Mouse (Mus musculus) splenic B cell, adult 2 months (primary cell): ENCODE measurements around the gene Syt13.

Experiments used
- DNase-seq: peaks from one replicate; pipeline ENCODE4 v3.0.0-alpha.2; 2011; ENCODE audit warnings: low read depth, low spot score
- H3K27me3 ChIP-seq: 2 replicates; pipeline ENCODE4 v1.6.1; 2012; ENCODE audit warnings: mild to moderate bottlenecking, low read length, moderate library complexity, mixed read lengths; ENCODE audit not compliant: control insufficient read depth, poor library complexity, insufficient read depth, severe bottlenecking
- H3K36me3 ChIP-seq: 2 replicates; pipeline ENCODE4 v1.6.1; 2012; ENCODE audit warnings: mild to moderate bottlenecking, low read length, moderate library complexity, mixed read lengths; ENCODE audit not compliant: control insufficient read depth, poor library complexity, insufficient read depth, severe bottlenecking

The Syt13 gene

DNA sequence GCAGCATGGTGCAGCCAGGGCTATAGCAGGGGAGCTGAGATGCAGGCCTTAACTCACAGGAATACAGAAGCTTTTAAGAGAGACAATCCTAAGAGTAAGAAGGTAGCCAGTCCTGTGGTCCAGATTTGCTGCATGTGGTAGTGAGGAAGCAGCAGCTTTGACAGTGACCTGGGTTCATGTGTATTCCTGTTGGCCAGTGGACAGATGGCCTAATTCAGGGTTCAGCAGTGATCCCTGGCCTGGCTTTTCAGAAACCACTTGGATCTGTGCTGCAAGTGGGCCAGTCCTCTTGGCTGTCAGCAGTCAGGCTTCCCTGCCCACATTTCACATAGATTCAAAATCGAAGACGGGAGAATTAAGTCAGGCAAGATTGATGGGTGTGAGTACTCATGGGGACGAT lies 26.6 kb downstream of the Syt13 start:
- Histone ChIP-seq H3K27me3 (no peaks in the 10 kb centered on the region), H3K36me3 (no peaks in the 10 kb centered on the region)
- DNase-seq = no peak

DNA sequence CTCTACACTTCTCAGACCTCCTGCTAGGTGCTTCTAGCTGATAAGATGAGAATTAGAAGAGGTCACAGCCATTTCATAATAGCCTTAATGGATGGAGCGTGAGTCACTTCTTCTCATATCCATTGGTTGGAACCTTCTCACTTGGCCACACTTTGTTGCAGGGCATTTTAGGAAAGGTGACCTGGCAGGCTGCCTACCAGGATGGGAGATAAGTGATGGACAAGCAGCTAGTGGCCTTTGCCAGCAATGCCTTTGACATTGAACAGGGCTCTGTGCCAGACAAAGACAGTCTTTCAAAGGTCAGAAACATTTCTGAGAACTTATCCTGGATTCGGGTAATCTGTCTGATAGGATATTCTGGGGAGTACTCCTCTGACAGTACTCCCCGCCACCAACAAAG lies 28.5 kb downstream of the Syt13 start:
- H3K27me3 ChIP-seq = no peaks in the 10 kb centered on the region
- H3K36me3 ChIP-seq = no peaks in the 10 kb centered on the region
- DNase-seq = no peak

DNA sequence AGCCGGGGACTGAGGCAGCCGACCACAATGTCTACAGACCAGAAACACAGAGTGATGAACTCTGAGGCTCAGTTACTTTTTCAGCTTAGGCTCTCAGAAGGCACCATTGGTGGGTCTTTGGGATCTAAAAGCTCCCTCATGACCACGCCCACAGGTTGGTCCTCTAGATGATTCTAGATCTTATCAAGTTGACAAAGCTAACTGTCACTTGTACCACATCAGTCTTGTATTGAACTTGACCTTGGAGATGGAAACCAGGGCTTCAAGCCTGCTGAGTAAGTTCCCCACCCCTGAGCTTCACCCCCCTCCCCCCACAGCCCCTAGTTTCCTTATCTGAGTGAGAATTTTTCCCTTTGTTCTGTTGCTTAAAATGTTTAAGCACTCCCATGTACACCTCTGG lies 29.5 kb downstream of the Syt13 start:
- Histone ChIP-seq H3K27me3 (no peaks in the 10 kb centered on the region), H3K36me3 (no peaks in the 10 kb centered on the region)
- DNase-seq = no peak

DNA sequence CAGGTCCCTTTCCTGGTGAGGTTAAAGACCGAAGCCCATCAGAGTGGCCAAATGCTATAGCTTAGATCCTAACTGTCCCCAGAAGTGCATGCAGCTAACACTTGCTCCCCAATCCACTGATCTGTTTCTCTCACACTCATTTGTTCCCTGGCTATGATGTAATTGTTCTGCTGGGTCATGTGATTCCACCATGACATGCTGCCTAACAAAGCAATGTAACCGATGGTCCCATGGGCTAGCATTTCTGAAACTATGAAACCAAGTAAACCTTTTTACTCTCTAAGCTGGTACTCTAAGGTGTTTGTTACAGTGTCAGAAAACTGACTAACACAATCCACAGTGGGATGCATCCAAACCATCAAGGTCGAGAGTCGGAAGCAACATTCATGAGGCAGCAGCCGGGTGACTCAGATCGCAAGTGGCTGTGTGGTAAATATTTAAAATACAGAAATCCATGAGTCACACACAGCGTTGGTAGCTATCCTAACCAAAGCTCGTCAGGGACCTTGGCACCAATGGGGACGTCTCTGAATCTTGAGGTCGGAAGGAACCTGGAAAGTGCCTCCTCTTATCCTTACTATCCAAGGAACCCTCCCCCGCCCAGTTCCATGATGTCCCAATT lies 30.3 kb downstream of the Syt13 start:
- DNase-seq = no peak
- H3K36me3 ChIP-seq = no peaks in the 10 kb centered on the region
- H3K27me3 ChIP-seq = no peaks in the 10 kb centered on the region

DNA sequence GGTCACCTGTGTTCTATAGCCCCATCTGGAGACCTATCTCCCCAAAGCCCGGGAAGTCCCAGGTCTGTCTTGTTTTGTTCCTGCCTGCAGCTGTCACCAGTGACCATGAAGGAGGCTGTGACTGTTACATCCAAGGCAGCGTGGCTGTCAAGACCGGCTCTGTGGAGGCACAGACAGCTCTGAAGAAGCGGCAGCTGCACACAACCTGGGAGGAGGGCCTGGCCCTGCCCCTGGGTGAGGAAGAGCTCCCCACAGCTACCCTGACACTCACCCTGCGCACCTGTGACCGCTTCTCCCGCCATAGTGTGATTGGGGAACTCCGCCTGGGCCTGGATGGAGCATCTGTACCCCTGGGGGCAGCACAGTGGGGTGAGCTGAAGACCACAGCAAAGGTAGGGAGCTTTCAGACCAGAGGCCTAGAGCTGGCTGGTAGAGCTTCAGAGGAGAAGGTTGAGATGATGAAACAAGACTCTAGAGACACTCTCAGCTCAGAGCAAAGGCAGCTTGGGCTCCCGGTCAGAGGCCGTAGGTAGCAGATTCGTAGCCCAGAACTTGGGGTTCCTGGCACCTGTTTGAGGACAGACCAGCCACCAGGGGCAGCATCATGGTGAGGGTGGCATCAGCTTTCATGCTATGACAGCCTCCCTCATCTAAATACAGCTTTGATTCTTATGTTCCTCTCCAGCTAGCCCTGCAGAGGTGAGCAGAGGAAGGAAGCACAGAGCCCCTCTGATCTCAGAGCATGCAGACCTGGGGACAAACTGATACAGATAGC lies 31.1 kb downstream of the Syt13 start:
- DNase-seq = no peak
- Histone ChIP-seq H3K36me3 (no peaks in the 10 kb centered on the region), H3K27me3 (no peaks in the 10 kb centered on the region)

DNA sequence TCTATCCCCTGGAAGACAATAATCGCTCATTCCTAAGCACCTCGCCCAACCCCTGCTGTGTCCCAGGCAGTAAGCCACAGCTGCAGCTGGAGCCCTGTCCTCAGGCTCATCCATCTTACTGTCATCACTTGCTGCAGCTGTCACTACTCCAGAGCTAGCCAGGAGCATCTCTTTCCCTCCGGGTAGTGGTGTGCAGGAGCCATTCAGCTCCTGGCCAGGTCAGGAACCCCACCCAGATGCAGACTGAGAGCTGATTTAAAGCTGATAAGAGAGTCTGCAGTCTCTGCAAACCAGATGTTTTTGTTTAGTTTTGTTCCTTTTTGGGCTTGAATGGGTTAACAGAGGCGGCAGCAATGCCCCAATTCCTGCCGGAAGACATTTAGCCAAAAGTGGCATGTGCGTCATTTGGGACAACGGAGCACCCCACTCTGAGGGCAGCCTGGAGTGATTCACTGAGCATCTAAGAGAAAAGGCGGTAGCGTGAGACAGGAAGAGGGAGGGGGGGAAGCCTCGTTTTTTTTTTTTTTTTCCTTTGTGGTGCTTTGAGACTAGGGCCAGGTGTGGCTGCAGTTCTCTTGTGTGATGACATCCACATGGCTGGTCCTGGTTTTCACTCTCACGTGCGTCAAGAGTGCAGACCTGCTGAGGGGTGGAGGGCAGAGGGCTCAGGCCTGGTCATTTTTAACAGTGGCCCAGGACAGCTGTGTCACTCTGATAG lies 33.2 kb downstream of the Syt13 start:
- Histone ChIP-seq H3K36me3 (no peaks in the 10 kb centered on the region), H3K27me3 (no peaks in the 10 kb centered on the region)
- no peak for DNase-seq

DNA sequence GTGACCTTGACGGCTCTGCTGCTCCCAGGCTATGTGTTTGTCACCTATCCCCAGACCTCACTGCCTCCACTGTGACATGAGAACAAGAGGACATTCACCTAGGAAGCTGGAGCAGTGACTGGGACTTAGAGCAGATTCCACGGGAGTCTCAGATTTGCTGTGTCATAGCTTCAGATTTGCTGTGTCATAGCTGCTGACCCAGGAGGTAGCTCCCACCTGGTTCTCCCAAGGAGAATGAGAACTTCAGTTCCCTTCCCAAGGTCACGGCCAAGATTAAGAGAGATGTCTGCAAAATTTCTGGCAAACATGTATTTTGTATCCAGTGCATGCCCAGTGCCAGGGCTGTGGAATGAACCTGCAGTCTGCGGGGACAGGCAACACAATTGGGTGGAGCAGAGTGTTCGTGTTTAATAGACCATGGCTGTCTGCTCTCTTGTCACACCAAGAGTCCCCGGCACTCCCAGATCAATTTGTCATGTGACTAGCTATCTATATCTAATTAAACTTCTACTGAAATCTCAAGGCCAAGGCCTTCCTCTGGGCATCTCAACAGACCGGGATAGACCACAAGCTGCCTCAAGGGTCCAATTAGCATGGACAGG lies 33.9 kb downstream of the Syt13 start:
- Histone ChIP-seq H3K36me3 (no peaks in the 10 kb centered on the region), H3K27me3 (no peaks in the 10 kb centered on the region)
- DNase-seq = no peak

DNA sequence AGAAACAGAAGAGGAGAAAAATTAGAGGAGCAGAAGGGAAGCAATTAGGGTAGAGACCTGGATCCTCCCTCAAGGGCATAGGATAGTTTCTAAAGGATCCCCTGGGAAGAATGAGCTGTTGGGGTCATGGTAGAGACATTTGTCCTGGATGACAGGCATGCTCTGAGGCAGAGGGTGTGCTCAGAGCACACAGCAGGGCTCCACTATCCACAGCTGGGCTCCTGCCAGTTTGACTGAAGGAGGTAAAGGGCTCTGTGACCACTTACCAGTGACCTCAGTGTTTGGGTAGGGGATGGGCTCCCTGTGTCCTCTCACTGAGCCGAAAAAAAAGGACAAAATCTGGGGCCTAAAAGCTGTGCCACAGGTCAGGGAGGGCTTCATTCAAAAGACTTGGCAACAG lies 34.6 kb downstream of the Syt13 start:
- no peak for DNase-seq
- H3K27me3 ChIP-seq = no peaks in the 10 kb centered on the region

DNA sequence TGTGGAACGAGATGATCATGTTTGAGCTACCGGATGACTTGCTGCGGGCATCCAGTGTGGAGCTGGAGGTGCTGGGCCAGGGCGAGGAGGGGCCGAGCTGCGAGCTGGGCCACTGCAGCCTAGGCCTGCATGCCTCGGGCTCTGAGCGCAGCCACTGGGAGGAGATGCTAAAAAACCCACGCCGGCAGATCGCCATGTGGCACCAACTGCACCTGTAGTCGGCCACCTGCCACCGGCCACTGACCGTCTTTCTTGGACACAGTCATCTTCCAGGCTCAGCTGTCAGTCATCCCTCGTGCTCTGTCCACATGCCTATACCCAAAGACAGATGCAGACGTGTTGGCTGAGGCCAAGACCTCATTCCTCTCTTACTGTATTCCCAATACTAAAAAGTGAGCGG lies 38.6 kb downstream of the Syt13 start:
- DNase-seq = no peak

More for the DNA sequence above, 34.6 kb downstream of the Syt13 start:
- H3K36me3 ChIP-seq = no peaks in the 10 kb centered on the region

DNA sequence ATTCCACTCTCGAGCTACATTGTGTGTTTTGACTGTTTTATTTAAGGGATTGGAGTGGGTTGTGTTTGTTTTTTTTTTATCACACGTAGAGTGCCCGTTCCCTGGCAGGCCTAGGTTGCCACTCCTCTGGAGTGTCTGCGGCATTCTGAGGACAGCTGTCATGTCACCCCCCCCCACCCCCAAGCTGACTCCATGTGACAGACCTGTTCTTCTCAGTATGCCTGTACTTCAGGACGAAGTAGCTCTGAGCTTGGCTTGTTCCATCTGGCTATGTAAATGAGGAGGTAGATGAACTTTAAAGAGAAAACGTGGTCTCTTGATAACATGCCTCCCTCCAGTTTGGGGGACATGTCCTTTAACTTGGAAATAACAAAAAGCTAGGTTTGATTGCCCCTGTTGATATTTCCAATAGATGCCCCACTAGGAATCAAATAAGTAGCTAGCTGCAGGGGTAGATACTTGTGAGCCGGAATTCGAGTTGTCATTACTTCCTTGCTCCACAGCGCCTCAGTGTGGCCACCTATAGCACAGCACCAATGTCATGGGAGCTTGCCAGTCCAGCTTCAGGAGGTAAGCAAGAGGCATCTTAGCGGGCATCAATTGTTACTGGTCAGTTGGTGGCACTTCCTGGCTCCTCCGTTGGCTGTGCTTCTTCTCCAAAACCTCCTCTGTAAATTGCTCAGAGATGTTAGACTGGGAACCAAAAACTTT lies 39.7 kb downstream of the Syt13 start:
- Histone ChIP-seq H3K27me3 (no peaks in the 10 kb centered on the region), H3K36me3 (no peaks in the 10 kb centered on the region)
- DNase-seq = peak; percentile 62

More for the DNA sequence above, 38.6 kb downstream of the Syt13 start:
- Histone ChIP-seq H3K27me3 (no peaks in the 10 kb centered on the region), H3K36me3 (no peaks in the 10 kb centered on the region)

DNA sequence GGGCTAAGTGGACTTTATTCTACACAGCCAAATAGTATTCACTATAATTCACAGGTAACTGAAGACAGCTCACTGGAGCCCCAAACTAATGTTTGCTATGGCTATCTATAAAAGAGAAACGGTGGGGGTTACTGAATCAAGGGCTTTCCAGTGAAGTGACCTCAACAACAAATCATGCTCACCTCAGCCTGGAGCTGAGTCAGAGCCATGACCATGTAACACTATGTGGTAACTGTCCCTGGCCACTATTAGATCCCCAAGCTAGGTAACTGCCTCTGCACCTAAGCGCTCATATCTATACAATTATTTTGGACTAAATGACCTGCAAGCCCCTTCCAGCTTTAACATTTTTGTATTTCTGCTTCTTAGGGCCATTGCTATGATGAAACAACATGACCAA lies 42.0 kb downstream of the Syt13 start:
- DNase-seq = no peak
- H3K36me3 ChIP-seq = no peaks in the 10 kb centered on the region
- H3K27me3 ChIP-seq = no peaks in the 10 kb centered on the region

DNA sequence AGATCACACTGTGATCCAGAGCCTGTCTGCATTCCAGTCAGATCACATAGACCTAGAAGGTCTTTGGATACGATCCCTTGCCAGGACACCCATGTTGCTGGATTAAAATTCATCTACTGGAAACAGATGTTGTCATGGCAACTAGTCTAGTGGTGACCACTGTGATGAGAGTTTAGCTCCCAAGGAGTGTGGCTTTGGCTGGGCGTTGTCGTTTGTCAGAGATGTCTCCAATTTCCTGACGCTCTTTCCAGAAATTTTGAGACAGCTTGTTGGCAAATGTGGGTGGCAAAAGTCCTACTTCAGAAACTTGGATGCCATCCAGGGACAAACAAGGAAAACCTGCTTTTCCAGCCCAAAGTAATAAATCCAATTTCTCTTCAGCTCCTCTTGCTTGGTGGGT lies 43.7 kb downstream of the Syt13 start:
- no peak for DNase-seq
- H3K27me3 ChIP-seq = no peaks in the 10 kb centered on the region

DNA sequence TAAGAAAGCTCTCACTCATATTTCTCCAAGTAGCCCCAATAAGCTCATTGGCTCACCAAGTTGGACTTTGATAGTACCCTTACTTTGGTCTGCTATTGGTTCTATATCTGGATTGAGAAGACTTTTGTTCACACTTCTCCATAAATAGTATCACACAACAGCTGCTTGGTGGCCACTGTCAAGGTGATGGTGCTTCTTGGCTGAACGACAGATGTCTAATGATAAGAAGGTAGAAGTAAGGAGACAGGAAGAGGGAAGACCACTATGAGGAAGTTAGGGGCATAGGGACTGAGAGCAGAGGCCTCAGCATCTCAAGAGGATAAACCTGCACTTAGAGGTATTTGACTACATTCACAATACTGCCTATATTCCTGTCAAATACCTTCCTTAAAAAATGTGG lies 49.4 kb downstream of the Syt13 start:
- no peaks in the 10 kb centered on the region for H3K27me3 ChIP-seq
- DNase-seq = no peak
- H3K36me3 ChIP-seq = no peaks in the 10 kb centered on the region

More for the DNA sequence above, 43.7 kb downstream of the Syt13 start:
- H3K36me3 ChIP-seq = no peaks in the 10 kb centered on the region

DNA sequence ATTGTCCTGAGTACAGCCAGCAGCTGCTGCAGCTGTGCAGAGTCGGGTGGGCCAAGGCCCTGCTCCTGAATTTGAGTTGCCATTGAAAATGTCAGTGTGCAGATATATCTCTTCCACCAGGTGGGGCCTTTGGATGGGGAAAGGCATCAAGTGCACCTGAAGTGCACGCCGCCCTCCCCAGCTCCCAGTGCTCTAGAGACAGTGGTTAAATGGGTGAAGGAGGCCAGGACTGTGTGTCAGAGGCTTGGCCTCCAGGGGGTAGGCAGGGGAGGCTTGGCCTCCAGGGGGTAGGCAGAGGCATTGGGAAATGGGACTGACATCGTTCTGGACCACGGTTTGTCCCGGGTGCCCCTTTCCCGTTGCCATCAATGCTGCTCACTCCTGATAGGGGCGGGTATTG lies 51.4 kb downstream of the Syt13 start:
- no peak for DNase-seq
- Histone ChIP-seq H3K27me3 (no peaks in the 10 kb centered on the region), H3K36me3 (no peaks in the 10 kb centered on the region)
